Mouse (Mus musculus) hindbrain, embryonic 10.5 days (tissue): ENCODE results near the gene Efcc1. TPM values are rescaled to one million over a fixed set of nuclear protein-coding genes. Genes with fewer than 3 reads are reported as not detected.

Experiments used
- DNase-seq: peaks from one replicate; pipeline ENCODE4 v3.0.0-alpha.2; 2017; ENCODE audit warnings: low spot score
- H3K27ac ChIP-seq: fragments of 300-500 bp; sonication (generic); 2 replicates; pipeline ENCODE4 v1.5.1; 2016; ENCODE audit warnings: mild to moderate bottlenecking, moderate library complexity
- H3K27me3 ChIP-seq: fragments of 300-500 bp; sonication (generic); 2 replicates; pipeline ENCODE4 v1.6.1; 2016; ENCODE audit warnings: mild to moderate bottlenecking; ENCODE audit not compliant: poor library complexity, insufficient read depth, severe bottlenecking
- H3K36me3 ChIP-seq: fragments of 300-500 bp; sonication (generic); 2 replicates; pipeline ENCODE4 v1.6.1; 2016; ENCODE audit warnings: mild to moderate bottlenecking, moderate library complexity
- H3K4me1 ChIP-seq: fragments of 300-500 bp; sonication (generic); replicated peaks from 2 replicates; pipeline ENCODE4 v1.6.1; 2016; ENCODE audit warnings: mild to moderate bottlenecking
- H3K4me3 ChIP-seq: fragments of 300-500 bp; sonication (generic); 2 replicates; pipeline ENCODE4 v1.5.1; 2016; ENCODE audit warnings: mild to moderate bottlenecking, moderate library complexity
- H3K9me3 ChIP-seq: fragments of 300-500 bp; sonication (generic); 2 replicates; pipeline ENCODE4 v1.6.1; 2016; ENCODE audit warnings: mild to moderate bottlenecking, moderate library complexity
- WGBS: fragments of 180-500 bp; shearing (Covaris S2); methylation state at CpG from one replicate; pipeline ENCODE4 v1.1.7; 2016; 5-methylcytosine and 5-hydroxymethylcytosine counted together
- polyA plus RNA-seq: library from polyadenylated mRNA; unstranded; fragments of >200 nt; fragmentation: Nextera tagmentation; extraction: Ambion mirVana; gene quantifications from 2 replicates; pipeline ENCODE4 v1.2.1, GENCODE M21; 2016

Gene Efcc1
- polyA plus RNA-seq, 1 experiment from 2014 or later, result 5.8 TPM

- 0 out of 2 replicates have a peak, but pooled peaks cover 6% of the 10 kb centered on the region for H3K27me3 ChIP-seq
- H3K27ac ChIP-seq, result no peak overlapping the region
- no peak overlapping the region for H3K4me3 ChIP-seq
- peaks cover 12% of the 10 kb centered on the region for H3K36me3 ChIP-seq
- no peak for DNase-seq
- H3K4me1 ChIP-seq, result peaks cover 14% of the 10 kb centered on the region
- WGBS, result 91% methylated on average over 7 of the region's 7 CpGs
- no peaks in the 10 kb centered on the region for H3K9me3 ChIP-seq
Observed at GRCm38 (mm10) chr6:87805448-87805847, 74.8 kb downstream of the Efcc1 start.

Other genes starting within 250 kb of the Efcc1 start
- 2.3 and 3.6 TPM in 2 replicates for gene Arhgap25, start 197.6 kb upstream of the Efcc1 start, polyA plus RNA-seq
- gene Prokr1, start 140.1 kb upstream of the Efcc1 start, polyA plus RNA-seq, result 1.9 and 3.6 TPM in 2 replicates
- 13.4 and 14.8 TPM in 2 replicates for gene Aplf, start 58.7 kb upstream of the Efcc1 start, polyA plus RNA-seq
- 3.0 and 3.1 TPM in 2 replicates for gene Gp9, start 47.2 kb downstream of the Efcc1 start, polyA plus RNA-seq
- gene Rab43, start 81.3 kb downstream of the Efcc1 start, polyA plus RNA-seq, result 7.9 and 8.1 TPM in 2 replicates
- 0.77 and 1.7 TPM in 2 replicates for gene Gm45140, start 104.9 kb downstream of the Efcc1 start, polyA plus RNA-seq
- 50.7 and 68.0 TPM in 2 replicates for gene Isy1, start 107.9 kb downstream of the Efcc1 start, polyA plus RNA-seq
- gene Cnbp, start 120.2 kb downstream of the Efcc1 start, polyA plus RNA-seq, result 1,080 and 1,309 TPM in 2 replicates
- gene Copg1, start 156.9 kb downstream of the Efcc1 start, polyA plus RNA-seq, result 155 and 159 TPM in 2 replicates
- gene Hmces, start 183.1 kb downstream of the Efcc1 start, polyA plus RNA-seq, result 49.7 and 57.0 TPM in 2 replicates